Mouse (Mus musculus): ENCODE results near the gene Rasgef1a.

GRCm38 (mm10) chr6:118022898-118023635 is 11.8 kb downstream of the Rasgef1a start:
- TF ChIP-seq POLR2A (IDR thresholded peaks at IDR 0.05; ENCODE audit: borderline replicate concordance, low read depth, low read length), result no peak
- TF ChIP-seq CTCF (IDR thresholded peaks at IDR 0.05; ENCODE audit: low read depth, low read length), result no peak

Measured in bone marrow macrophage, adult 2 months (primary cell).